Mouse (Mus musculus): Measurements from ENCODE around the gene Sema4f. TPM values are rescaled to one million over a fixed set of nuclear protein-coding genes. Genes with fewer than 3 reads are reported as not detected.

Sema4f gene
- total RNA-seq (2021): under 1 TPM; 0.22 TPM

- peak in 1 of 2 experiments; percentile 4 for DNase-seq
- intact Hi-C loops (cut with DNase I): no loop called here
Measured at GRCm38 (mm10) chr6:82939167-82939912, at the start of gene Sema4f. TSS of gene Sema4f (minus strand) at chr6:82939769.

- DNase-seq: no peak
- intact Hi-C loops (cut with DNase I): no loop called here
Measured at GRCm38 (mm10) chr6:82987411-82987971, 47.9 kb upstream of the Sema4f start.

GRCm38 (mm10) chr6:82971031-82971430, 31.5 kb upstream of the Sema4f start:
- intact Hi-C loops (cut with DNase I): loop anchor here (1.0 to 2.0 kb wide), 3 partner anchors 54 to 984 kb away; no protein-coding TSS in a partner anchor
- DNase-seq: peak; percentile 40 to 51

- DNase-seq: no peak
- intact Hi-C loops (cut with DNase I): loop anchor here (1.0 to 2.0 kb wide), 3 partner anchors 53 to 983 kb away; no protein-coding TSS in a partner anchor
Measured at GRCm38 (mm10) chr6:82969249-82970084, 29.9 kb upstream of the Sema4f start.

- intact Hi-C loops (cut with DNase I): no loop called here
- DNase-seq: no peak
Measured at GRCm38 (mm10) chr6:82961664-82962063, 22.1 kb upstream of the Sema4f start.

- intact Hi-C loops (cut with DNase I): no loop called here
- no peak for DNase-seq
Measured at GRCm38 (mm10) chr6:82956553-82957251, 17.1 kb upstream of the Sema4f start.

- no peak for DNase-seq
- intact Hi-C loops (cut with DNase I): no loop called here
Measured at GRCm38 (mm10) chr6:82946651-82947050, 7.1 kb upstream of the Sema4f start, which contains the start of gene M1ap. TSS of gene M1ap (plus strand) at chr6:82946902.

- intact Hi-C loops (cut with DNase I): no loop called here
- no peak for DNase-seq
Measured at GRCm38 (mm10) chr6:82945750-82946149, 6.2 kb upstream of the Sema4f start.

- intact Hi-C loops (cut with DNase I): no loop called here
- no peak for DNase-seq
Measured at GRCm38 (mm10) chr6:82940765-82941164, 1.2 kb upstream of the Sema4f start.

GRCm38 (mm10) chr6:82934616-82935230, 4.8 kb downstream of the Sema4f start:
- intact Hi-C loops (cut with DNase I): no loop called here
- no peak for DNase-seq

- intact Hi-C loops (cut with DNase I): no loop called here
- DNase-seq: no peak
Measured at GRCm38 (mm10) chr6:82927617-82928016, 12.0 kb downstream of the Sema4f start.

- DNase-seq: no peak
- intact Hi-C loops (cut with DNase I): no loop called here
Measured at GRCm38 (mm10) chr6:82926528-82926927, 13.0 kb downstream of the Sema4f start.

- DNase-seq: no peak
- intact Hi-C loops (cut with DNase I): no loop called here
Measured at GRCm38 (mm10) chr6:82926106-82926505, 13.5 kb downstream of the Sema4f start.

- no peak for DNase-seq
- intact Hi-C loops (cut with DNase I): no loop called here
Measured at GRCm38 (mm10) chr6:82925005-82925404, 14.6 kb downstream of the Sema4f start.

- DNase-seq: no peak
- intact Hi-C loops (cut with DNase I): no loop called here
Measured at GRCm38 (mm10) chr6:82921426-82922224, 17.9 kb downstream of the Sema4f start.

- intact Hi-C loops (cut with DNase I): no loop called here
- no peak for DNase-seq
Measured at GRCm38 (mm10) chr6:82919520-82919919, 20.0 kb downstream of the Sema4f start.

GRCm38 (mm10) chr6:82918371-82918770, 21.2 kb downstream of the Sema4f start:
- no peak for DNase-seq
- intact Hi-C loops (cut with DNase I): no loop called here

GRCm38 (mm10) chr6:82917778-82918129, 21.8 kb downstream of the Sema4f start:
- intact Hi-C loops (cut with DNase I): loop anchor here (2.0 kb wide), 1 partner anchor 53 kb away; no protein-coding TSS in a partner anchor
- DNase-seq: peak in 1 of 2 experiments; percentile 48

- intact Hi-C loops (cut with DNase I): loop anchor here (2.0 kb wide), 1 partner anchor 54 kb away; no protein-coding TSS in a partner anchor
- no peak for DNase-seq
Measured at GRCm38 (mm10) chr6:82917076-82917777, 22.3 kb downstream of the Sema4f start.

Measured in heart, postnatal 36 days (tissue).